Mouse (Mus musculus) ES-E14 (cell line): ENCODE measurements at regions not wholly inside any gene's neighbourhood (a gene's known extent, or its start where the extent isn't known, plus 50 kb on each side); places are given as distances from the start of the nearest gene placed in this dataset.
"Not testable (repeated sequence)": the region's sequence is repeated elsewhere in the genome, so short reads cannot be mapped to it uniquely, and the experiment has no call there.

Source experiments
- DNase-seq: peaks from one replicate; pipeline ENCODE4 v3.0.0-alpha.2; 2013; ENCODE audit warnings: low read depth, low spot score
- H3K27ac ChIP-seq: 2 replicates; pipeline ENCODE4 v1.5.1; 2012; ENCODE audit warnings: low read depth, mild to moderate bottlenecking, low read length, moderate library complexity, mixed read lengths; ENCODE audit not compliant: poor library complexity, insufficient read depth, severe bottlenecking
- H3K36me3 ChIP-seq: 2 replicates; pipeline ENCODE4 v1.6.1; 2012; ENCODE audit warnings: mild to moderate bottlenecking, low read length, moderate library complexity, mixed read lengths; ENCODE audit not compliant: control insufficient read depth, poor library complexity, insufficient read depth, severe bottlenecking
- H3K4me1 ChIP-seq, 2 experiments: fragments of 150-350 bp in 1 of 2; sonication (generic) in 1 of 2; 2 replicates each; pipeline ENCODE4 v1.6.1; 2012; ENCODE audit warnings: low read length in 2 of 2, mild to moderate bottlenecking in 1 of 2, mixed read lengths in 1 of 2; ENCODE audit not compliant: control insufficient read depth in 2 of 2, insufficient read depth in 2 of 2, poor library complexity in 1 of 2
- H3K4me3 ChIP-seq, 2 experiments: fragments of 150-350 bp in 1 of 2; sonication (generic) in 1 of 2; 2 replicates each; pipeline ENCODE4 v1.5.1; 2012; ENCODE audit warnings: low read length in 2 of 2, low read depth in 1 of 2, mild to moderate bottlenecking in 1 of 2, mixed read lengths in 1 of 2; ENCODE audit not compliant: insufficient read depth in 1 of 2, poor library complexity in 1 of 2, severe bottlenecking in 1 of 2
- H3K9ac ChIP-seq: 2 replicates; pipeline ENCODE4 v1.6.1; 2012; ENCODE audit warnings: low read depth, mild to moderate bottlenecking, low read length, mixed read lengths; ENCODE audit not compliant: poor library complexity, insufficient read depth, severe bottlenecking
- H3K9me3 ChIP-seq: fragments of 150-350 bp; sonication (generic); 2 replicates; pipeline ENCODE4 v1.6.1; 2012; ENCODE audit warnings: low read depth, mild to moderate bottlenecking, low read length; ENCODE audit not compliant: control insufficient read depth, insufficient read depth
- CHD2 ChIP-seq: IDR thresholded peaks from 2 replicates; pipeline ENCODE4 v1.6.1; 2014; ENCODE audit warnings: mild to moderate bottlenecking, low read depth, low read length, inconsistent platforms
- HCFC1 ChIP-seq: IDR thresholded peaks from 2 replicates; pipeline ENCODE4 v1.6.1; 2012; ENCODE audit warnings: low read length, inconsistent platforms, borderline replicate concordance; ENCODE audit not compliant: insufficient read depth
- MAFK ChIP-seq: IDR thresholded peaks from 2 replicates; pipeline ENCODE4 v1.6.1; 2014; ENCODE audit warnings: mild to moderate bottlenecking, low read depth, low read length, inconsistent platforms; ENCODE audit not compliant: insufficient read depth
- ZC3H11A ChIP-seq: IDR thresholded peaks from 2 replicates; pipeline ENCODE4 v1.6.1; 2012; ENCODE audit warnings: low read depth, mild to moderate bottlenecking, inconsistent platforms, low read length, borderline replicate concordance
- ZNF384 ChIP-seq: IDR thresholded peaks from 2 replicates; pipeline ENCODE4 v1.6.1; 2012; ENCODE audit warnings: low read depth, low read length, inconsistent platforms
- in situ Hi-C, 2 experiments: fragments of 600-800 bp; cut with MboI; formaldehyde crosslinking; loops; one replicate each; pipeline ENCODE4 v1.15.1; 2025; ENCODE audit warnings: low sequenced_read_pairs in 2 of 2, inconsistent platforms in 1 of 2; ENCODE audit not compliant: unreplicated experiment in 2 of 2

DNA sequence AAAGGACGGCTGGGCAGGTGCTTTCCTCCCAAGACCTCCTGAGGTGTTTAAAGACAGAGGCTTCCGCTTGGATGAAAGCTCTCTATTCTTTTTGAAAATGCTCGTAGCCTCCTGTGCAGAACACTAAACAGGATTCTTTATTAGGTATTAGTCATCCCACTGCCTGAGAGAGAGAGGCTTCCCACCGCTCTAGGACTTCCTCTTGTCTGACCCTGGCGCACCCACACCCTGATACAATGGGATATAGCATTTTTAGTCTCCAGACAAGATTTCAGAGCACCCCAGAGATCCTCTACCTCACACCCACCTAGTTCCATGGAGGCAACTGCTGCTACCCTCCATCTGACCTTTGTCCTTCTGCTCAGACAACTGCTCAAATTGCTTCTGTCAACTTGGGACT, 144.0 kb upstream of the Unc93a2 start:
- DNase-seq = no peak
- TF ChIP-seq CHD2 (peak; percentile 44; the same call in 1 of the 2 replicates), MAFK (no peak)
- in situ Hi-C loops = no loop called here

DNA sequence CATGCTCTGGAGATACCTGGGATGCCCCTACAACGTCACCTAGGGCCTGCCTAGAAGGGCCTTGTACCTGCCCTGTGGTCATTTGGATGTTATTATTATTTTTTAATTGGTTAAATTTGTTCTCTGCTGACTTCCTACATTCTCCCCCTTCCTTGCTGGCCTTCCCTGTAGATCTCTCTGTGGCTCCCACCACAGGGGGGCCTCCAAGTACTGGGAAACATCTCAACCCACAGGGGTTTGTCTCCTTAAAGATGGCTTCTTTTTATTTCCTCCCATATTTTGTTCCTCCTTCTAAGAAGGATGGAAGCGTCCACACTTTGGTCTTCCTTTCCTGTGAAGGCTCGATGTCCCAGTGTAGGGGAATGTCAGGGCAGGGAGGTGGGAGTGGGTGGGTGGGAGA, 142.4 kb upstream of the Unc93a2 start:
- DNase-seq = no peak
- no peak overlapping the region for H3K27ac ChIP-seq
- H3K4me3 ChIP-seq = no peak overlapping the region
- TF ChIP-seq CHD2 = no peak
- no peak for TF ChIP-seq MAFK
- no peak for TF ChIP-seq HCFC1
- TF ChIP-seq ZC3H11A = no peak
- no peak for TF ChIP-seq ZNF384
- peaks cover 5 to 21% of the 10 kb centered on the region in 2 experiments; a peak in 3 of 4 replicates for H3K4me1 ChIP-seq
- H3K9me3 ChIP-seq = no peaks in the 10 kb centered on the region
- no peaks in the 10 kb centered on the region for H3K36me3 ChIP-seq
- in situ Hi-C loops = no loop called here
- no peak overlapping the region for H3K9ac ChIP-seq

More for the DNA sequence above, 144.0 kb upstream of the Unc93a2 start:
- Histone ChIP-seq H3K4me3 (no peak overlapping the region), H3K9ac (no peak overlapping the region), H3K27ac (no peak overlapping the region; the same call in 1 of the 2 replicates), H3K4me1 (peaks cover 8 to 28% of the 10 kb centered on the region in 2 experiments; a peak in 3 of 4 replicates), H3K9me3 (no peaks in the 10 kb centered on the region), H3K36me3 (no peaks in the 10 kb centered on the region)

DNA sequence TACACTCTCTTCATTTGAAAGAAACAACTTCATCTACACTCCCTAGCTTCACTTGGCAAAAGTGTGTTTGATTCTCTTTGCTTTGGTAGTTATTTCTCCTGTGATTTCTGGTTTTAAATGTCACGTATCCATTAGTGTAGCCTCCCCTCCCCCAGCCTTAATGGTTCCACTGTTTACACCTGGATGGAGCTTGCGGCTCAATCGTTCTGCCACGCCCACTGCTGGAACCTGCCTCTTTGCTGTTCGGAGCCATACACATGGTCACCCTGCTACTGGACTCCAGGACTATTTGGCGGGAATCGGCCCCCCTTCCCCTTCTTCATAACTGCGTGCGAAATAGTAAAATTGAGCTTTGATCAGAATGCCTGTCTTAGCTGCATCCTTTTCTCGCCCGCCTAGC, 139.2 kb upstream of the Unc93a2 start:
- H3K9me3 ChIP-seq, H3K4me1 ChIP-seq, H3K27ac ChIP-seq, H3K36me3 ChIP-seq, H3K4me3 ChIP-seq, in situ Hi-C loops, DNase-seq, H3K9ac ChIP-seq: not testable (repeated sequence)

DNA sequence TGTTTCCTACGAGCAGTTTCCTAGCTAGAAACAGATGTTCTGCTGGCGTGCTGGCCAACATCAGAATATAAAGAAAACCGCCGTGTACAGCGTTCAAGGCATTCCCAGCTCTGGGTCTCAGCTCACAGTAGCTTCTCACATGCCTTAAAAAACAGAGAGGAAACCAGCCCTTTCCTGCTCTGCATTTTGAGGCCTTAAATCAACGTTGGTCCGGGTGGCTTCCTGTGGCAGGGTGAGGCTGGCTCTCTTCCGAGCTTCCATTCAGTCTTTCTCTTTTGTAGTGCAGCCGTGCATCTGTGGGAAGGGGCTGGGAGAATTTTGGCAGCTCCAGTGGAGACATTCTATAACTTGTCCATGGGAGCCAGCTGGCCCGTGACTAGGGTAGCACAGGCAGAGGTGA, 135.9 kb upstream of the Unc93a2 start:
- Histone ChIP-seq H3K27ac (no peak overlapping the region), H3K9ac (no peak overlapping the region), H3K4me1 (peaks cover 0 to 2% of the 10 kb centered on the region in 2 experiments; a peak in 2 of 4 replicates), H3K36me3 (no peaks in the 10 kb centered on the region), H3K4me3 (no peak overlapping the region), H3K9me3 (no peaks in the 10 kb centered on the region)
- TF ChIP-seq MAFK (no peak), HCFC1 (no peak), ZC3H11A (no peak), ZNF384 (no peak), CHD2 (no peak)
- in situ Hi-C loops = no loop called here
- DNase-seq = no peak
